Mouse (Mus musculus): ENCODE results near the gene Spef1. TPM values are rescaled to one million over a fixed set of nuclear protein-coding genes. Genes with fewer than 3 reads are reported as not detected.
A peak's percentile ranks its signal among the peaks of the same experiment; 100 is the strongest.

Gene Spef1
- polyA plus RNA-seq, 1 experiment from 2014 or later, result 0.59 TPM

GRCm38 (mm10) chr2:131145121-131145520 lies 42.0 kb downstream of the Spef1 start:
- Histone ChIP-seq H3K27me3 (ENCODE audit: insufficient read depth, low read length) (no peaks in the 10 kb centered on the region), H3K4me1 (ENCODE audit: insufficient read depth) (peaks cover 8% of the 10 kb centered on the region), H3K4me3 (ENCODE audit: low read depth, low read length) (no peak overlapping the region), H3K9ac (replicated peaks) (no peak overlapping the region), H3K9me3 (ENCODE audit: low read length) (no peaks in the 10 kb centered on the region), H3K4me2 (ENCODE audit: low read depth, low read length) (no peak overlapping the region), H3K36me3 (replicated peaks; ENCODE audit: insufficient read depth, low read length) (peaks cover 54% of the 10 kb centered on the region), H3K27ac (ENCODE audit: low read depth) (no peak overlapping the region)
- no peak for ATAC-seq
- TF ChIP-seq CTCF (IDR thresholded peaks at IDR 0.05; ENCODE audit: low read depth), result no peak
- TF ChIP-seq EP300 (IDR thresholded peaks at IDR 0.05; ENCODE audit: low read depth), result no peak
- 76% methylated on average over 13 of the region's 13 CpGs for WGBS (ENCODE audit: insufficient replicate concordance)
- no peak for DNase-seq

GRCm38 (mm10) chr2:131143007-131143780 lies 43.9 kb downstream of the Spef1 start:
- Histone ChIP-seq H3K27me3 (ENCODE audit: insufficient read depth, low read length) (no peaks in the 10 kb centered on the region), H3K27ac (ENCODE audit: low read depth) (no peak overlapping the region), H3K4me1 (ENCODE audit: insufficient read depth) (peaks cover 12% of the 10 kb centered on the region), H3K4me2 (ENCODE audit: low read depth, low read length) (no peak overlapping the region), H3K9ac (replicated peaks) (no peak overlapping the region; the same call in 1 of the 2 replicates), H3K4me3 (ENCODE audit: low read depth, low read length) (no peak overlapping the region), H3K36me3 (replicated peaks; ENCODE audit: insufficient read depth, low read length) (peaks cover 39% of the 10 kb centered on the region), H3K9me3 (ENCODE audit: low read length) (no peaks in the 10 kb centered on the region)
- no peak for TF ChIP-seq CTCF (IDR thresholded peaks at IDR 0.05; ENCODE audit: low read depth)
- no peak for DNase-seq
- WGBS (ENCODE audit: insufficient replicate concordance), result 78% methylated on average over 22 of the region's 22 CpGs
- peak; percentile 28 for ATAC-seq

- ATAC-seq, result peak; percentile 86
- H3K4me2 ChIP-seq (ENCODE audit: low read depth, low read length), result no peak overlapping the region
- H3K27ac ChIP-seq (ENCODE audit: low read depth), result no peak overlapping the region
- DNase-seq, result peak; percentile 89
- H3K9me3 ChIP-seq (ENCODE audit: low read length), result no peaks in the 10 kb centered on the region
- H3K4me3 ChIP-seq (ENCODE audit: low read depth, low read length), result no peak overlapping the region
- H3K4me1 ChIP-seq (ENCODE audit: insufficient read depth), result peaks cover 12% of the 10 kb centered on the region
- H3K36me3 ChIP-seq (replicated peaks; ENCODE audit: insufficient read depth, low read length), result peaks cover 33% of the 10 kb centered on the region
- 29% methylated on average over 18 of the region's 18 CpGs for WGBS (ENCODE audit: insufficient replicate concordance)
- no peak overlapping the region; the same call in 1 of the 2 replicates for H3K9ac ChIP-seq (replicated peaks)
- H3K27me3 ChIP-seq (ENCODE audit: insufficient read depth, low read length), result no peaks in the 10 kb centered on the region
- TF ChIP-seq EP300 (IDR thresholded peaks at IDR 0.05; ENCODE audit: low read depth) (no peak), CTCF (IDR thresholded peaks at IDR 0.05; ENCODE audit: low read depth) (peak; percentile 95)
These were observed 44.5 kb downstream of the Spef1 start for GRCm38 (mm10) chr2:131142592-131142991.

- Histone ChIP-seq H3K4me1 (ENCODE audit: insufficient read depth) (peaks cover 20% of the 10 kb centered on the region), H3K36me3 (replicated peaks; ENCODE audit: insufficient read depth, low read length) (peaks cover 22% of the 10 kb centered on the region)
These were observed 45.6 kb downstream of the Spef1 start for GRCm38 (mm10) chr2:131141336-131141986.

GRCm38 (mm10) chr2:131140533-131140905 lies 46.6 kb downstream of the Spef1 start:
- 68% methylated on average over 5 of the region's 5 CpGs for WGBS (ENCODE audit: insufficient replicate concordance)
- DNase-seq (no peak), ATAC-seq (no peak)
- TF ChIP-seq EP300 (IDR thresholded peaks at IDR 0.05; ENCODE audit: low read depth) (no peak), CTCF (IDR thresholded peaks at IDR 0.05; ENCODE audit: low read depth) (no peak)
- H3K27me3 ChIP-seq (ENCODE audit: insufficient read depth, low read length), result no peaks in the 10 kb centered on the region
- no peak overlapping the region for H3K4me3 ChIP-seq (ENCODE audit: low read depth, low read length)
- H3K9me3 ChIP-seq (ENCODE audit: low read length), result no peaks in the 10 kb centered on the region
- H3K27ac ChIP-seq (ENCODE audit: low read depth), result peak overlapping the region; percentile 12; the same call in 1 of the 2 replicates
- H3K36me3 ChIP-seq (replicated peaks; ENCODE audit: insufficient read depth, low read length), result peaks cover 16% of the 10 kb centered on the region
- peaks cover 27% of the 10 kb centered on the region for H3K4me1 ChIP-seq (ENCODE audit: insufficient read depth)
- no peak overlapping the region for H3K4me2 ChIP-seq (ENCODE audit: low read depth, low read length)
- H3K9ac ChIP-seq (replicated peaks), result no peak overlapping the region

More at GRCm38 (mm10) chr2:131141336-131141986, 45.6 kb downstream of the Spef1 start:
- H3K4me3 ChIP-seq (ENCODE audit: low read depth, low read length), result no peak overlapping the region
- no peak overlapping the region for H3K4me2 ChIP-seq (ENCODE audit: low read depth, low read length)
- TF ChIP-seq CTCF (IDR thresholded peaks at IDR 0.05; ENCODE audit: low read depth), result no peak
- TF ChIP-seq EP300 (IDR thresholded peaks at IDR 0.05; ENCODE audit: low read depth), result no peak
- H3K27ac ChIP-seq (ENCODE audit: low read depth), result no peak overlapping the region
- H3K9me3 ChIP-seq (ENCODE audit: low read length), result no peaks in the 10 kb centered on the region
- ATAC-seq (no peak), DNase-seq (peak; percentile 19)
- no peaks in the 10 kb centered on the region for H3K27me3 ChIP-seq (ENCODE audit: insufficient read depth, low read length)
- H3K9ac ChIP-seq (replicated peaks), result no peak overlapping the region
- WGBS (ENCODE audit: insufficient replicate concordance), result 85% methylated on average over 8 of the region's 8 CpGs

- Histone ChIP-seq H3K27ac (ENCODE audit: low read depth) (peak overlapping the region; percentile 57), H3K27me3 (ENCODE audit: insufficient read depth, low read length) (no peaks in the 10 kb centered on the region), H3K4me3 (ENCODE audit: low read depth, low read length) (no peak overlapping the region), H3K4me1 (ENCODE audit: insufficient read depth) (peaks cover 33% of the 10 kb centered on the region), H3K4me2 (ENCODE audit: low read depth, low read length) (no peak overlapping the region), H3K9me3 (ENCODE audit: low read length) (no peaks in the 10 kb centered on the region), H3K36me3 (replicated peaks; ENCODE audit: insufficient read depth, low read length) (peaks cover 11% of the 10 kb centered on the region), H3K9ac (replicated peaks) (no peak overlapping the region)
- TF ChIP-seq EP300 (IDR thresholded peaks at IDR 0.05; ENCODE audit: low read depth) (no peak), CTCF (IDR thresholded peaks at IDR 0.05; ENCODE audit: low read depth) (no peak)
- no peak for ATAC-seq
- DNase-seq, result peak; percentile 19
- WGBS (ENCODE audit: insufficient replicate concordance), result 63% methylated on average over 5 of the region's 5 CpGs
These were observed 47.1 kb downstream of the Spef1 start for GRCm38 (mm10) chr2:131139886-131140532.

Measured in liver, postnatal 0 days (tissue).